Mouse (Mus musculus): ENCODE results near the gene Mdfic.

GRCm38 (mm10) chr6:15748943-15749342 is 28.5 kb downstream of the Mdfic start:
- TF ChIP-seq POLR2A (IDR thresholded peaks at IDR 0.05; ENCODE audit: low read depth, low read length) (no peak), CTCF (IDR thresholded peaks at IDR 0.05; ENCODE audit: extremely low read depth, insufficient read depth, insufficient read length, insufficient replicate concordance) (no peak)
